Mouse (Mus musculus) cerebellum, postnatal 14 days (tissue): ENCODE results near the gene Gm37240.
A peak's percentile ranks its signal among the peaks of the same experiment; 100 is the strongest.

Source experiments
- DNase-seq, 2 experiments: peaks; one replicate each; pipeline ENCODE4 v3.0.0; 2021; ENCODE audit warnings: mixed read lengths in 2 of 2

The Gm37240 gene

DNA sequence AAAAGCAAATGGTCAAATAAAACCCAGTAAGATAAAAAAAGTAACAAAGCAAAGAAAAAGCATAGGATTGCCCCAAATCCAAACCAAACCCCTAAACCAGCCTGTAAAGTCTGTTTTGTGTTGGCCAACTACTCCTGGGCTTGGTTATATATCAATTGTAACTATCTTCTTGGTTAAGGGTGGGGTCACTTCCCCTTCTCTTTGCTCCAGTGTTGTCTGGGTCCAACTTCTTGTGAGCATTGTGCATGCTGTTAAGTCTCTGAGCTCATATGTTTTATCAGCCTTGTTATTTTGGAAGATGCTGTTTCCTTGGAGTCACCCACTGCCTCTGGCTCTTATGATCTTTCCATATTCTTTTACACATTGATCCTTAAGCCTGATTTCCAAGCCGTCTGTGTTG lies 1032.9 kb downstream of the Gm37240 start:
- DNase-seq = no peak

DNA sequence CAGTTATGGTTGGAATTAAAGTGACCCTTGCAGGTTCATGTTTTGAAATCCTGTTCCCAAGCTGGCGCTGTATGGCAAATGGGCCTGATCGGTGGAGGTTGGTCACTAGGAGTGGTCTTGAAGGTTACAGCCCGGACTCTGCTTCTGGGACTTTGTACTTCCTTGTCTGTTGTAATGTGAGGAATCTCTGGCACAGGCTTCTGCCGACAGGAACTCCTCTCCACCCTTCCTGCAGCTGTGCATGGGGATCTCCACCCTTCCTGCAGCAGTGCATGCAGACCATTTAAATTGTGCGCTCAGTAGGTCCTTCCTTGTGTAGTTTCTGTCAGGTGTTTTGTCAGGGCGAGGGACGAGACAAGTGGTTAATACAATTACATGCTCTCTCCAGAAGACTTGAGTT lies 1034.4 kb downstream of the Gm37240 start:
- no peak for DNase-seq

GRCm38 (mm10) chr3:84851801-84852200 lies 1035.5 kb downstream of the Gm37240 start:
- no peak for DNase-seq

- no peak for DNase-seq
Measured at GRCm38 (mm10) chr3:84850418-84850817, 1036.9 kb downstream of the Gm37240 start.

- DNase-seq = no peak
Measured at GRCm38 (mm10) chr3:84848798-84849197, 1038.5 kb downstream of the Gm37240 start.

DNA sequence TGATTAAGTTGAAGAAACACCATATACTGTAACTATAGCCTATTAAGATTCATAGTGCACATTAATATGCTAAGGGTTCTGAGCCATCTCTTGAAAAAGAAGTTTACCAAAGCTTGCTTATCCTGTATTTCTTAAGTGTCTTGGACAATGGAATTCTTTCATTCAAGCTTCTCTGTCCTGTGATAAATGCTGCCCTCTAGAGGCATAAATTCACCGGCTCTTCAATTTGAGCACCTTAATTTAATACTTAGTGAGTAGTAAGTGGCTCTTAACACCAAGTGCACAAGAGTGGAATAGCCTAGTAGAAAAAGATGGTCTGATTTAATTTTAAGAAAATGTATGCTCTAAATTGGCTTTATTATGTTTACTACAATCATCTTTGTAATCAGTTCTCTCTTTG lies 1043.7 kb downstream of the Gm37240 start:
- DNase-seq = peak; percentile 74 to 78

DNA sequence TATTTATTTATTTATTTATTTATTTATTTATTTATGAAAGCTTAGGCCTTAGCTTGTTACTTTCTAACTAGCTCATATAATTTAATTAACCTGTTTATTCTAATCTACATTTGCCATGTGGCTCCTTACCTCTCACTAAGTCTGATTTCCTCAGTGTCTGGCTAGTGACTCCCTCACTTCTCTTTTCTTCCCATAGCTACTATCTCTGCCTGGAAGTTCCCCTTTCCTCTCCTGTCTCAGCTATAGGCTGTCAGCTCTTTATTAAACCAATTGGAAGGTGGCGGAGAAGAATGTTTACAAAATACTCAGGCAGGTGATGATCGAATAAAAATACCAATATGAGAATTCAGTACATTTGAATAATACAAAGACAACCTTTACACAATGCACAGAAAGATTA lies 1044.5 kb downstream of the Gm37240 start:
- DNase-seq = no peak

DNA sequence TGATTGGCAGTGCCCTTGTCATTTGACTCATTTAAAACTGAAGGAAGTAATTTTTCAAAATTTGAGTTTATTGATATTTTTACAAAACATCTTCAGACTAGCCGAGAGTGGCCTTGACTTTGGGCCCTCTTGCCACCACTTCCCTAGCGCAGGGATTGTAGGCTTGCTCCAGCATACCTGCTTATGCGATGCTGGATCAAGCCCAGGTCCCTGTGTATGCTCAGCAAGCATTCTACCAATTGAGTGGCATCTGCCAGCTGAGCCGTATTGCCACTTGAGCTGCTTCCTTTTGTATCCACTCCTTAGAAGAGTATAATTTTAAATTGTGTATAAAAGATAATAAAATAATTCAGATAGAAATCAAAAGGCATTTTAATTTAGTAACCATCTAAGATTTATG lies 1046.0 kb downstream of the Gm37240 start:
- peak; percentile 30 to 53 for DNase-seq

- DNase-seq = no peak
Measured at GRCm38 (mm10) chr3:84839499-84839898, 1047.8 kb downstream of the Gm37240 start.

DNA sequence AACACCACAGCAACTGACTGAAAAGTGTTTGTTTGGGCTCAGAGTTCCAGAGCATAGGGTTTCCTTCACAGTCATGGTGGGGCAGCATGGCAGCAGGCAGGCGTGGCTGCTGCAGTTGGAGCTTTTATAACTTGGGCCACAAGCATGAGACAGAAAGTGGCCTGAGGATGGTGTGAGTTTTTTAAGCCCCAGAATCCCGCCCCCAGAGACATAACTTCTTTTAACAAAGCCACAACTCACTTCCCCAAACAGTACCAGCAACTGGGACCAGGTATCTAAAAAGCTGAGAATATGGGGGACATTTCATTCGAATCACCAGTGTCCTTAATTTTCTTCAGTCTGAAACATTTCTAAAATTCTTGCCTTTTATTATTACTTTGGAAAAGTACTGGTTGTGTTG lies 1049.3 kb downstream of the Gm37240 start:
- no peak for DNase-seq

GRCm38 (mm10) chr3:84836029-84836428 lies 1051.3 kb downstream of the Gm37240 start:
- no peak for DNase-seq

GRCm38 (mm10) chr3:84829366-84829765 lies 1058.0 kb downstream of the Gm37240 start:
- no peak for DNase-seq

GRCm38 (mm10) chr3:84827617-84828016 lies 1059.7 kb downstream of the Gm37240 start:
- no peak for DNase-seq

DNA sequence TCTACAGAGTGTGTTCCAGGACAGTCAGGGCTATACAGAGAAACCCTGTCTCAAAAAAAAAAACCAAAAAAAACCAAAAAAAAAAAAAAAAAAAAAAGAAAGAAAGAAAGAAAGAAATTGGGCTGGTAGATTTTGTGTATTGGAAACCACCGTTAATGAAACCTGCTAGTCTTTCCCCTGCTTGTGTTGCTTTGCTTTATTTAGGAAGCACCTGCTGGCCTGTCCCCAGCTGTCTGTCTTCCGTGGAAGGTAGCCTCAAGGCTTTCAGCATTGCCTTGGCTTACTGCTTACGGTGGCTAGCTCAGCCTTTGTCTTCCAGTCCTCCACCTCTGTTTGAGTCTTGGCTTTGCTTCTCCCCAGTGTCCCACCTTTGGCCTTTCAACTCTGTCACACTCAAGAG lies 1060.4 kb downstream of the Gm37240 start:
- DNase-seq = no peak

- DNase-seq = no peak
Measured at GRCm38 (mm10) chr3:84826405-84826804, 1060.9 kb downstream of the Gm37240 start.

DNA sequence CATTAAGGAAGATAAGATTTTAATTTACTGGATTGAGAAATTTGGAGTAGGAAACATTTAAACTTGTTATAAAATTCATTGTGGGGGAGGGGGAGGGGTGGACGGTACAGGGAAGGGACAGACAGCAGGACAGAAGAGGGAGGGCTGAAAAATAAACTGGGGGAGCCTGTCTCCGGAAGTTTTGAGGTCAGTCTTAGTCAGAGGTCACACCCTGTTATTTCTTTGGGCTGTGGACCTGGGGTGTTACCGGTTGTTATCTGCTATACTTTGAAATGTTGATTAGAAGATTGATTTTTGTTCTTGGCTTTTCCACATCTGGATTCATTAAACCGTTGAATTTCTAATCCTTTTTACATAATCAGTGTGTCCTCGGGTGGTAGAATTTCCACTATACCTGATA lies 1061.3 kb downstream of the Gm37240 start:
- no peak for DNase-seq

GRCm38 (mm10) chr3:84820654-84821201 lies 1066.6 kb downstream of the Gm37240 start:
- no peak for DNase-seq

DNA sequence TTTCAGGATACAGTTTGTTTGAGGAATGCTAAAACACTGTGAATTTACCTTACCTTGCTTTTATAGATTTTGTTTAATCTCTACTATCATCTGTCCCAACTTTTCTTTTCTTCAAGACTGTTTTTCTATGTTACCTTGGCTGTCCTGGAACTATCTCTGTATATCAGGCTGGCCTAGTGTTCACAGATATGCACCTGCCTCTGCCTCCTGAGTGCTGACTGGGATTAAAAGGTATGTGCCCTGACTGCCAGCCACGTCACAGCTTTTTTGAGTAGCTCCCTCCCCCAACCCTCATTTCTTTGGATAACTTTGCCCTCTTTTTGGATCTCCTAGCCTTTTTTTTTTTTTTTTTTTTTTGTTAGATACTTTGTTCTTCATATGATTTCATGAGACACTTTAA lies 1070.4 kb downstream of the Gm37240 start:
- no peak for DNase-seq

DNA sequence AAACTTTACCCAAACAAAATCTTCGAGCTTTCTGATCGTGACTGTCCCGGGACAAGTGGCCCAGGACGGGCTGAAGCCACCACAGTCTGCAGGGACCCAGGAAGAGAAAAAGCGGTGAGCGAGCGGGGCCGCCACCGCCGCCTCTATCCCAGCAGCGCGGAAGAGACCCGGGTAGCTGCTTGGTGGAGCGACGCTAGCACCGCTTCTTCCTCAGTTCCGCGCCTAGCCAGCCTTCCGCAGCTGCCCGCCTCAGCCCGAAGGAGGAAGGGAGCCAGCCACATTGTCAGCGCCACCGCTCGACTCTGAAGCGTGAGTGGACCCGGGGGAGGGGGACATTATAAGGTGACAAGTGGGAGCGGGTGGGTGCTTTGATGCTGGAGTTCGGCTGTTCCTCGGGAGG lies 1071.9 kb downstream of the Gm37240 start:
- peak; percentile 31 to 35 for DNase-seq

- DNase-seq = peak in 1 of 2 experiments; percentile 59
Measured at GRCm38 (mm10) chr3:84814762-84815381, 1072.4 kb downstream of the Gm37240 start, which contains the start of gene Fbxw7. TSS of gene Fbxw7 (plus strand) at chr3:84815268.

- peak; percentile 100 for DNase-seq
Measured at GRCm38 (mm10) chr3:84814157-84814761, 1073.1 kb downstream of the Gm37240 start.

DNA sequence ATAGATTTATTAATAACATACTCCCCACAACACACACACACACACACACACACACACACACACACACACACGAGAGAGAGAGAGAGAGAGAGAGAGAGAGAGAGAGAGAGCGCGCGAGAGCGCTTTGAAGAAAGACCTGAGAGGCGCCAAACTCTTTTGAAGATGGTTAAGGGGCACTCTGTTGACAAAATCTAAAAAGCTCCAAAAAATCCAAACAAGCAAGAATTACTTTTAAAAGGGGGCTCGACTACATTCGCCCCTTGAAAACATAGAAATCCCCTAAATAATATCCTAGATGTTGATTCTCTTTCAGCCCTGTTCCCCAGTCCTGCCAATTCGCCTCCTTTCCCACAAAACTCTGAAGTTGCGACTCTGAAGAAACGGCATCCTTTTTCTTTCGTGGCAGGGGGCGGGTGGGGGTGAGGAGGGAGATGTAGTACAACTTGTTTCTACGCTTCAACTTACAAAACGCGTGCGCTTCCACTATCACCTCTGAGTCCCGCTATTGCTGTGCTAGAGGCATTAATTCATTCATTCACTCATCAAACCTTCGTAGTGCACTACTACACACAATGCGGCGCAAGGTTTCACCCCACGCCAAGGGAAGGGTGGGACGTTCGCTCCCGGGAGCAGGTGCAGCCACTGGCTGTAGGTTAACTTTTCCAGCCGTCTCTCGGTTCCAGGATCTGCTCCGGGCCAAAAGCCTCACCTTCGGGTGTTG lies 1073.7 kb downstream of the Gm37240 start:
- DNase-seq = no peak

- no peak for DNase-seq
Measured at GRCm38 (mm10) chr3:84810803-84811202, 1076.5 kb downstream of the Gm37240 start.

- no peak for DNase-seq
Measured at GRCm38 (mm10) chr3:84808906-84809305, 1078.4 kb downstream of the Gm37240 start.
